Mouse (Mus musculus) MEL (cell line): ENCODE results near the gene Krtap28-10. TPM values are rescaled to one million over a fixed set of nuclear protein-coding genes. Genes with fewer than 3 reads are reported as not detected.

Experiments
- DNase-seq: peaks from one replicate; pipeline ENCODE4 v3.0.0; 2011; ENCODE audit warnings: low read depth, low spot score
- H3K27ac ChIP-seq: 2 replicates; pipeline ENCODE4 v1.5.1; 2012; ENCODE audit warnings: low read depth, mild to moderate bottlenecking, control low read depth, low read length, moderate library complexity; ENCODE audit not compliant: control insufficient read depth
- H3K27me3 ChIP-seq, 2 experiments: fragments of 150-350 bp in 1 of 2; sonication (generic) in 1 of 2; 2 replicates each; pipeline ENCODE4 v1.6.1; 2012; ENCODE audit warnings: low read length in 2 of 2, mild to moderate bottlenecking in 2 of 2, improper control_type of control experiment in 1 of 2, moderate library complexity in 1 of 2; ENCODE audit not compliant: insufficient read depth in 2 of 2, control insufficient read depth in 1 of 2
- H3K36me3 ChIP-seq, 2 experiments: 2 replicates each; pipeline ENCODE4 v1.6.1; 2012 to 2014; ENCODE audit warnings: low read length in 2 of 2, improper control_type of control experiment in 1 of 2, inconsistent platforms in 1 of 2, mild to moderate bottlenecking in 1 of 2; ENCODE audit not compliant: insufficient read depth in 2 of 2, control insufficient read depth in 1 of 2
- H3K4me1 ChIP-seq, 2 experiments: fragments of 150-350 bp in 1 of 2; sonication (generic) in 1 of 2; 2 replicates each; pipeline ENCODE4 v1.6.1; 2012; ENCODE audit warnings: low read length in 2 of 2, improper control_type of control experiment in 1 of 2, mild to moderate bottlenecking in 1 of 2; ENCODE audit not compliant: insufficient read depth in 2 of 2, control insufficient read depth in 1 of 2
- H3K4me3 ChIP-seq, 2 experiments: fragments of 150-350 bp in 1 of 2; sonication (generic) in 1 of 2; 2 replicates each; pipeline ENCODE4 v1.5.1; 2012; ENCODE audit warnings: low read depth in 2 of 2, low read length in 2 of 2, mild to moderate bottlenecking in 2 of 2, moderate library complexity in 2 of 2, control low read depth in 1 of 2, improper control_type of control experiment in 1 of 2; ENCODE audit not compliant: control insufficient read depth in 1 of 2, insufficient read depth in 1 of 2
- H3K79me2 ChIP-seq: 2 replicates; pipeline ENCODE4 v1.6.1; 2012; ENCODE audit warnings: mild to moderate bottlenecking, low read length, moderate library complexity; ENCODE audit not compliant: control insufficient read depth, poor library complexity, insufficient read depth
- H3K9ac ChIP-seq: 2 replicates; pipeline ENCODE4 v1.6.1; 2012; ENCODE audit warnings: low read depth, mild to moderate bottlenecking, control low read depth, low read length, moderate library complexity; ENCODE audit not compliant: control insufficient read depth, poor library complexity, severe bottlenecking
- H3K9me3 ChIP-seq: fragments of 150-350 bp; sonication (generic); replicated peaks from 2 replicates; pipeline ENCODE4 v1.6.1; 2012; ENCODE audit warnings: mild to moderate bottlenecking, low read length, improper control_type of control experiment, moderate library complexity; ENCODE audit not compliant: insufficient read depth
- BHLHE40 ChIP-seq: IDR thresholded peaks from 2 replicates; pipeline ENCODE4 v1.6.1; 2012; ENCODE audit warnings: low read depth, mild to moderate bottlenecking, inconsistent platforms, low read length, improper control_type of control experiment, borderline replicate concordance
- CTCF ChIP-seq, 3 experiments: IDR thresholded peaks in 2 of 3; conservative IDR thresholded peaks in 1 of 3; 2 replicates each; pipeline ENCODE4 v1.5.1; 2011 to 2012; ENCODE audit warnings: low read length in 3 of 3, low read depth in 2 of 3, mild to moderate bottlenecking in 2 of 3, improper control_type of control experiment in 1 of 3, inconsistent platforms in 1 of 3, mixed read lengths in 1 of 3, moderate library complexity in 1 of 3; ENCODE audit not compliant: control insufficient read depth in 1 of 3, insufficient read depth in 1 of 3, poor library complexity in 1 of 3, severe bottlenecking in 1 of 3
- E2F4 ChIP-seq: IDR thresholded peaks from 2 replicates; pipeline ENCODE4 v1.6.1; 2011; ENCODE audit warnings: low read depth, low read length, improper control_type of control experiment, borderline replicate concordance
- ETS1 ChIP-seq: IDR thresholded peaks from 2 replicates; pipeline ENCODE4 v1.6.1; 2012; ENCODE audit warnings: low read depth, mild to moderate bottlenecking, inconsistent platforms, low read length, improper control_type of control experiment, moderate library complexity
- GABPA ChIP-seq: IDR thresholded peaks from 2 replicates; pipeline ENCODE4 v1.6.1; 2012; ENCODE audit warnings: low read depth, mild to moderate bottlenecking, inconsistent platforms, low read length, improper control_type of control experiment, moderate library complexity
- GATA1 ChIP-seq: IDR thresholded peaks from 2 replicates; pipeline ENCODE4 v1.6.1; 2011; ENCODE audit warnings: low read depth, low read length, improper control_type of control experiment
- JUND ChIP-seq: IDR thresholded peaks from 2 replicates; pipeline ENCODE4 v1.6.1; 2011; ENCODE audit warnings: low read depth, mild to moderate bottlenecking, improper control_type of control experiment, low read length
- KAT2A ChIP-seq: conservative IDR thresholded peaks from 2 replicates; pipeline ENCODE4 v1.6.1; 2012; ENCODE audit warnings: low read depth, low read length, improper control_type of control experiment, inconsistent platforms
- MAFK ChIP-seq: IDR thresholded peaks from 2 replicates; pipeline ENCODE4 v1.6.1; 2011; ENCODE audit warnings: low read depth, mild to moderate bottlenecking, low read length, improper control_type of control experiment, borderline replicate concordance
- MAX ChIP-seq: IDR thresholded peaks from 2 replicates; pipeline ENCODE4 v1.6.1; 2011; ENCODE audit warnings: low read length, improper control_type of control experiment
- MAZ ChIP-seq: IDR thresholded peaks from 2 replicates; pipeline ENCODE4 v1.6.1; 2012; ENCODE audit warnings: low read depth, mild to moderate bottlenecking, inconsistent platforms, low read length, improper control_type of control experiment
- MEF2A ChIP-seq: IDR thresholded peaks from 2 replicates; pipeline ENCODE4 v1.6.1; 2014; ENCODE audit warnings: low read depth, mild to moderate bottlenecking, inconsistent platforms, low read length, improper control_type of control experiment; ENCODE audit not compliant: poor library complexity, insufficient replicate concordance, severe bottlenecking; ENCODE audit errors: extremely low read depth
- MXI1 ChIP-seq: IDR thresholded peaks from 2 replicates; pipeline ENCODE4 v1.6.1; 2011; ENCODE audit warnings: mild to moderate bottlenecking, low read depth, low read length, improper control_type of control experiment
- MYB ChIP-seq: IDR thresholded peaks from 2 replicates; pipeline ENCODE4 v1.6.1; 2011; ENCODE audit warnings: mild to moderate bottlenecking, low read depth, low read length, improper control_type of control experiment
- MYC ChIP-seq: IDR thresholded peaks from 2 replicates; pipeline ENCODE4 v1.6.1; 2011; ENCODE audit warnings: low read depth, mild to moderate bottlenecking, low read length, improper control_type of control experiment, moderate library complexity
- NELFE ChIP-seq: IDR thresholded peaks from 2 replicates; pipeline ENCODE4 v1.6.1; 2011; ENCODE audit warnings: low read depth, low read length, improper control_type of control experiment
- NRF1 ChIP-seq: IDR thresholded peaks from 2 replicates; pipeline ENCODE4 v1.6.1; 2014; ENCODE audit warnings: low read depth, mild to moderate bottlenecking, inconsistent platforms, low read length, improper control_type of control experiment, moderate library complexity; ENCODE audit not compliant: poor library complexity, insufficient read depth, severe bottlenecking
- POLR2A ChIP-seq, 2 experiments: IDR thresholded peaks; 2 replicates each; pipeline ENCODE4 v1.6.1; 2011 to 2012; ENCODE audit warnings: low read length in 2 of 2, mild to moderate bottlenecking in 2 of 2, control low read depth in 1 of 2, improper control_type of control experiment in 1 of 2, low read depth in 1 of 2, moderate library complexity in 1 of 2; ENCODE audit not compliant: control insufficient read depth in 1 of 2, insufficient read depth in 1 of 2, poor library complexity in 1 of 2
- POLR2AphosphoS5 ChIP-seq: IDR thresholded peaks from 2 replicates; pipeline ENCODE4 v1.6.1; 2012; ENCODE audit warnings: low read depth, borderline replicate concordance, mild to moderate bottlenecking, inconsistent platforms, low read length, moderate library complexity, mixed read lengths
- SIN3A ChIP-seq: IDR thresholded peaks from 2 replicates; pipeline ENCODE4 v1.6.1; 2012; ENCODE audit warnings: low read length, improper control_type of control experiment, inconsistent platforms
- SMC3 ChIP-seq: IDR thresholded peaks from 2 replicates; pipeline ENCODE4 v1.6.1; 2011; ENCODE audit warnings: low read depth, low read length, improper control_type of control experiment
- TAL1 ChIP-seq: IDR thresholded peaks from 2 replicates; pipeline ENCODE4 v1.6.1; 2012; ENCODE audit warnings: mild to moderate bottlenecking, inconsistent platforms, low read length, moderate library complexity, mixed read lengths
- TBP ChIP-seq: IDR thresholded peaks from 2 replicates; pipeline ENCODE4 v1.8.0; 2011; ENCODE audit warnings: low read depth, low read length, improper control_type of control experiment
- TCF12 ChIP-seq: IDR thresholded peaks from 2 replicates; pipeline ENCODE4 v1.6.1; 2014; ENCODE audit warnings: low read depth, mild to moderate bottlenecking, inconsistent platforms, low read length, improper control_type of control experiment, moderate library complexity
- UBTF ChIP-seq: IDR thresholded peaks from 2 replicates; pipeline ENCODE4 v1.6.1; 2012; ENCODE audit warnings: low read depth, mild to moderate bottlenecking, inconsistent platforms, low read length, improper control_type of control experiment, moderate library complexity, borderline replicate concordance; ENCODE audit not compliant: insufficient read depth
- ZC3H11A ChIP-seq: IDR thresholded peaks from 2 replicates; pipeline ENCODE4 v1.6.1; 2012; ENCODE audit warnings: low read depth, mild to moderate bottlenecking, inconsistent platforms, low read length, improper control_type of control experiment
- ZKSCAN1 ChIP-seq: IDR thresholded peaks from 2 replicates; pipeline ENCODE4 v1.6.1; 2012; ENCODE audit warnings: low read depth, mild to moderate bottlenecking, inconsistent platforms, low read length, improper control_type of control experiment, moderate library complexity
- polyA plus RNA-seq, 2 experiments: library from polyadenylated mRNA; stranded (reverse) in 1 of 2; unstranded in 1 of 2; fragments of >175 nt in 1 of 2; fragments of >200 nt in 1 of 2; gene quantifications; 2 replicates each; pipeline versions ENCODE4 v1.2.1 to v1.2.4; 2012; ENCODE audit warnings: low replicate concordance in 2 of 2, low read depth in 1 of 2; ENCODE audit not compliant: insufficient read length in 2 of 2, insufficient read depth in 1 of 2, missing spikeins in 1 of 2
- total RNA-seq: library from RNA; depleted of rRNA; stranded (reverse); fragments of 300-350 nt; gene quantifications from 2 replicates; pipeline ENCODE4 v1.2.3, GENCODE M21; 2012

Gene Krtap28-10
- total and polyA plus RNA-seq, 3 experiments = not detected

DNA sequence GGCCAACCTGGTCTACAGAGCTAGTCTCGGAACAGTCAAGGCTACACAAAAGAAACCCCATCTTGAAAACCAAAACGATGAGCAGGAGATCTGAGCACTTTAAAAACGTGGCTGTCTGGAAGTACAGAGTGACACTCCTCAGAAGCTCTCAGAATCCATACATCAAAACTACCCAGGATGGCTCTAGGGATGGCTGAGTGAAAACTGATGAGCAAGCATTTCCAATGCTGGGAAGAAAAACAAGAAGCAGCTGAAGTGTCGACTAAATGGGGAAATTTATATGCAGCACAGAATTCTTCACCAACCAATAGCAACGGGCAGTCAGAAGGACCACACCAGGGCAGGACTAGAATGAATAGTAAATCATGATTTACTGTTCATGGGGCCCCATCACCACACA, 7.8 kb downstream of the Krtap28-10 start (continued):
- TF ChIP-seq CTCF (IDR thresholded peaks at IDR 0.05 in 2 of 3, conservative IDR thresholded peaks at IDR 0.05 in 1 of 3; ENCODE audit: control insufficient read depth in 1 of 3, insufficient read depth in 1 of 3, low read depth in 2 of 3, low read length in 3 of 3, poor library complexity in 1 of 3, severe bottlenecking in 1 of 3) = no peak

DNA sequence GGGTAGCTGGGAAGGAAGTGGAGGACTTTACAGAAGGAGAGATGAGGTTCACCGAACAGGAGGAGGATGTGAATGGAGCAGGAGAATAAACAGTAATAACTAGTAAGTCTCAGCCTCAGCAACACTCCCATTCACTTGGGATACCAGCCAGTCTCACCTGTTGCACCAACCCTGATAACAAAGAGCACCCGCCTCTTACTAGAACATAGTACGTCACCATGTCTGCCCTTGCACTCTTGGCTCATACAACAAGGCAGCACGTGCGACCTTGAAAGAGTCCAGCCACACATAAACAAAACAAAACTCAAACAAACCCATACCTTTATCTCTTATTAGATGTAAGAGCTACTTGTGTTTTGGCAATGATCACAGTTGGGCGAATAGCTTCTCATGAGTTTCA, 9.8 kb downstream of the Krtap28-10 start:
- no peak overlapping the region for H3K9ac ChIP-seq
- H3K9me3 ChIP-seq = no peaks in the 10 kb centered on the region
- no peak for DNase-seq
- H3K27me3 ChIP-seq = no peaks in the 10 kb centered on the region
- H3K4me1 ChIP-seq = no peaks in the 10 kb centered on the region
- no peaks in the 10 kb centered on the region for H3K36me3 ChIP-seq
- no peak overlapping the region for H3K27ac ChIP-seq
- TF ChIP-seq MEF2A (no peak), NRF1 (no peak), NELFE (no peak), KAT2A (no peak), BHLHE40 (no peak), SMC3 (no peak), TBP (no peak), MAFK (no peak), JUND (no peak), GABPA (no peak), MAX (no peak), MXI1 (no peak), ZKSCAN1 (no peak), MAZ (no peak), MYB (no peak), E2F4 (no peak), GATA1 (no peak), POLR2AphosphoS5 (no peak), TAL1 (no peak)
- no peaks in the 10 kb centered on the region for H3K79me2 ChIP-seq
- no peak overlapping the region for H3K4me3 ChIP-seq

DNA sequence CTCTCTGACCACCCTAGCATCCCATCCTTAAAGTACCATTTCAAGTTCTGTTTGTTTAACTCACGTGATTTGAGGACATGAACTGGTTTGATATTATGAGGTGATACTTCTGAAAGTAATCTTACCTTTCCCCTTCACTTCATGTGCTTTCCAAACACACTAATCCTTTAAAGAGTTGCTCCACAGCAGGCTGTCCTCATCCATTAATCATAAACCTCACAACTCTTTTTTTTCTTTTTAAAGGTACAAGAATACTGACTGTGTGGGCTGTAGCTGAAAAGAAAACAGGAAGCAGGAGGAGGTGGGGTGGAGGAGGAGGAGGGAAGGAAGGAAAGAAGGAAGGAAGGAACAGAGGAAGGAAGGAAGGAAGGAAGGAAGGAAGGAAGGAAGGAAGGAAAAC, 10.3 kb downstream of the Krtap28-10 start:
- no peaks in the 10 kb centered on the region for H3K36me3 ChIP-seq
- no peak for DNase-seq
- no peak overlapping the region for H3K4me3 ChIP-seq

More for the DNA sequence above, 10.3 kb downstream of the Krtap28-10 start:
- H3K27me3 ChIP-seq = no peaks in the 10 kb centered on the region
- H3K9me3 ChIP-seq = no peaks in the 10 kb centered on the region
- no peak overlapping the region for H3K9ac ChIP-seq
- H3K79me2 ChIP-seq = no peaks in the 10 kb centered on the region
- H3K4me1 ChIP-seq = no peaks in the 10 kb centered on the region
- H3K27ac ChIP-seq = no peak overlapping the region
- no peak for TF ChIP-seq POLR2AphosphoS5
- TF ChIP-seq ZKSCAN1 = no peak
- TF ChIP-seq TCF12 = no peak
- TF ChIP-seq GABPA = no peak
- no peak for TF ChIP-seq MXI1
- TF ChIP-seq MAFK = no peak
- no peak for TF ChIP-seq SIN3A
- TF ChIP-seq UBTF = no peak
- no peak for TF ChIP-seq ETS1
- TF ChIP-seq MYC = no peak
- no peak for TF ChIP-seq ZC3H11A
- no peak for TF ChIP-seq POLR2A (IDR thresholded peaks at IDR 0.05; ENCODE audit: control insufficient read depth in 1 of 2, insufficient read depth in 1 of 2, low read depth in 1 of 2, low read length in 2 of 2, poor library complexity in 1 of 2)
